Mouse (Mus musculus) gastrocnemius, postnatal 10 days (tissue): ENCODE measurements around the gene Capn1. TPM values are rescaled to one million over a fixed set of nuclear protein-coding genes. Genes with fewer than 3 reads are reported as not detected.

Experiments used
- DNase-seq: peaks from one replicate; pipeline ENCODE4 v3.0.0; 2021; ENCODE audit warnings: mixed read lengths
- total RNA-seq, 2 experiments: library from RNA; stranded (reverse); gene quantifications; 2 replicates each; pipeline ENCODE4 v1.2.3; 2021

Capn1 gene
- total RNA-seq, 2 experiments from 2014 or later: 78.1 to 83.8 TPM

DNA sequence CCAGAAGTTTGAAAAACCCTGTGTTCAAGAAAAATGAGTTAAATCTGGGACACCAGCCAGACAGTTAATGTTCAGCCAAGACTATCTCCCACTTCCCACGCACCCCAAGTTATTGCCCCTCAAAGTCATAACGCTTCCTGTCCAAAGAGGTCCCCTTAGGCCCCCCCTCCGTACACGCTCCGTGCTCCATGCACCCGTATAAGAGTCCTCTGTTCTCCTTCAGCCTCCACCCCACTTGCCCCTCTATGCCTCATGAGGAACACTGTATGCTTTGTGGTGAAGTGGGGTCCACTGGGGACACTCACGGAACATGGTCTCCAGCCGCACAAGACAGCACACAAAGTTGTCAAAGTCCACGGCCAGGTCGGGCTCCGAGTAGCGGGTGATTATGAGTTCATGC lies 25.7 kb downstream of the Capn1 start:
- DNase-seq: no peak

DNA sequence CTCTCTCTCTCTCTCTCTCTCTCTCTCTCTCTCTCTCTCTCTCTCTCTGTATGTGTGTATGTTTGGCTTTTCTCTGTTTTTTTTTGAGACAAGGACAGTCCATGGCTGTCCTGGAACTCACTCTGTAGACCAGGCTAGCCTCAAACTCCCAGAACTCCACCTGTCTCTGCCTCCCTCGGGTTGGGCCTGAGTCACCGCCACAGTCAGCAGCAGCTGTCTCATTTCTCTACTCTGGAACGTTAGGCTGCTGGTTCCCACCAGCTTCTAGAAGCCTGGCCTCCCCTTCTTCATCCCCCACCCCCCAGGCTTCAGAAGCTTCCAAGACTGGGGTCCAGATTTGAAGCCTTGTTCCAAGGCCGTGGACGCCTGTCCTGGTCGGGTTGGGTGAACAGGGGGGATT lies 26.1 kb downstream of the Capn1 start:
- no peak for DNase-seq

- peak; percentile 55 for DNase-seq
These were observed 26.8 kb downstream of the Capn1 start for GRCm38 (mm10) chr19:5988815-5989452.

GRCm38 (mm10) chr19:5988027-5988814 lies 27.5 kb downstream of the Capn1 start:
- DNase-seq: no peak

- no peak for DNase-seq
These were observed 29.7 kb downstream of the Capn1 start, which contains the start of gene Slc22a20 for GRCm38 (mm10) chr19:5986043-5986442. TSS of gene Slc22a20 (minus strand) at chr19:5986143.

DNA sequence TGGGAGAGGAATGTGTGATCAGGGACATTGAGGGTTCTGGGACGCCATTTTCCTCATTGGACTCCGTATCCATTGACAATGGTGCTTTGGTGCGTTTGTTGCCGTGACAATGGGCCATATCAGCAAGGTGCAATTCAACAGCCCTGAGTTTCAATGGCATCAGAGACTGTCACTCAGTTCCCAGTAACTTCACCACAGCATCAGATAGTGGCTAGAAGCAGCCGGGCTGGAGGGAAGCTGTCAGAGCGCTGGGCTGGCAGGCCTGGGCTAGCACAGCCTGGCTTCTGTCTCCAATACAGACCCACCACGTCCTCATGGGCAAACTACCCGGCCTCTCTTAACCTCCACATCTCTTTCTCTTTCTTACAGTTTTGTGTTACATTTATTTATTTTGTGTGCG lies 35.2 kb downstream of the Capn1 start:
- no peak for DNase-seq

DNA sequence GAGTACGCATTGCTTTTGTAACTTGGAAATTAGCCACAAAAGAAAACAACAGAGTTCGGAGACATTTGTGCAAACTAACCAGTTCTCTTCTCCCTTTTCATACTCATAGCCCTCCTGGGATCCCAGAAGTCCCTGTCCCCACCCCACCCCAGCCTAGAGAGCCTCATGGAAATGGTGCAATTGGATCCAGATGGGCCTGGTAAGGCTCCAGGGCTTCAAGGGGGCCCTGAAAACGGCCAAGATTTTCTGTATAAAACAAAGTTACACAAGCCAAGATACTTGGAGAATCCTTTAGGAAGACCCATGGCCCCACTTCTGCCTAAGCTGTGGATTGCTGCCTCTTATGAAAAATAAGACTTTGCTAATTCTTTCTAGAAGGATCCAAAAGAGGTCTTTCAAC lies 38.0 kb downstream of the Capn1 start:
- DNase-seq: no peak

- DNase-seq: no peak
These were observed 40.0 kb downstream of the Capn1 start for GRCm38 (mm10) chr19:5975676-5976075.

GRCm38 (mm10) chr19:5975112-5975511 lies 40.6 kb downstream of the Capn1 start:
- DNase-seq: no peak

DNA sequence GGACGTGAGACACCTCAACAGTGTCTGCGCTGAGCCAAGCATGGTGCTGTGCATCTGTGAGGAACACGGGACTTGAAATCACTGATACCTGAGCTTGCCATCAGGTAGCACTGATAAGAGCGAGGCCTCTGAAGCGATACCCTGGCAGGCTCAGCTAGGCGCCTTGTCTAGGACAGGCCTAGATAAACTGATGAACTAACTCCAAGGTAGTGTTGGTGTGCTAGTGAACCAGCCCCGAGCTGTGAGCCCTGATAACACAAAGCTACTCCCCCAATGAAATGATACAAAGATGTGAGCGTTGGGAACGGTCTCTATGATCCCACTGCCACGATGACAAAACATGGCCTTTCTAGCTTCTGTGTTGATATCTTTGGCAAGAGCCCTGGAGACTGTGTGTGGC lies 48.0 kb downstream of the Capn1 start:
- DNase-seq: no peak

- no peak for DNase-seq
These were observed 48.9 kb downstream of the Capn1 start for GRCm38 (mm10) chr19:5966786-5967185.

- DNase-seq: no peak
These were observed 49.8 kb downstream of the Capn1 start for GRCm38 (mm10) chr19:5965910-5966309.

- peak; percentile 78 for DNase-seq
These were observed 50.4 kb downstream of the Capn1 start for GRCm38 (mm10) chr19:5965280-5965679.

- DNase-seq: no peak
These were observed 50.9 kb downstream of the Capn1 start for GRCm38 (mm10) chr19:5964804-5965203.

GRCm38 (mm10) chr19:5963883-5964562 lies 51.7 kb downstream of the Capn1 start, which contains the start of gene Pola2:
TSS of gene Pola2 (minus strand) at chr19:5964202.
- DNase-seq: peak; percentile 88

DNA sequence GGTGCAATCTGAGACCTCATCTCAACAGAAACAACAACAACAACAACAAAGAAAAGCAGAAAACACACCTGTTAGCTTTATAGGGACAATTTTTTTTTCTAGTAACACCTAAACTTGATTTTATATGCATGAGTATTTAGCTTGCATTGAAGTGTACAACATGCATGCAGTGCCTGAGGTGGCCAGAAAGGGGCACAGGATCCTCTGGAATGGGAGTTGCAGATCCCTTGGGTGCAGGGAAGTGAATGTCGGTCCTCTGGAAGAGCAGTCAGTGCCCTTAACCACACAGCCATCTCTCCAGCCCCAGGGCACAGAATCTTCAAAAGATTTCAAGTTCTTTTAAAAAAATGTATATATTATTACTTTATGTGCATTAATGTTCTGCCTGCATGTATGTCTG lies 53.0 kb downstream of the Capn1 start:
- no peak for DNase-seq

- DNase-seq: no peak
These were observed 58.3 kb downstream of the Capn1 start for GRCm38 (mm10) chr19:5957371-5957770.

DNA sequence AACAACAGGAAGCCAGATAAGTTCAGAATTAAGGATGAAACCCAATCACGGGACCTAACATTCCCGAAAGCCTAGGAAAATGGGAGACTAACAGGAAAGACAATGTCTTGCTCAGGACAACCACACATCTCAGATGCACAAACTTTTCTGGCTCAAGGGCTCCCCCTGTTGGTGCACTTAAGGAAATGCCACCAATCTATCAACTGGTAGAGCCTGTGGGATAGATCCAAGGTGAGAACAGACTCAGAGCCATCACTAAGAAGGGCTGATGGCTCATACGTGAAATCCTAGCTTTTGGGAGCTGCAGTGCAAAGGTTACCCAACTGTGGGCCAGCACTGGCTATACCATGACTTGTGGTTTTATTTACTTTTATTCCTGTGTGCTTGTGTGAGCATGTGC lies 59.0 kb downstream of the Capn1 start:
- DNase-seq: peak; percentile 82

GRCm38 (mm10) chr19:5955704-5956670 lies 59.7 kb downstream of the Capn1 start:
- no peak for DNase-seq

GRCm38 (mm10) chr19:5954936-5955335 lies 60.8 kb downstream of the Capn1 start:
- no peak for DNase-seq

GRCm38 (mm10) chr19:5954031-5954710 lies 61.5 kb downstream of the Capn1 start:
- DNase-seq: no peak
